Mouse (Mus musculus) myocyte (in vitro differentiated cells): ENCODE data around the gene Uts2r.

Source experiments
- MAX ChIP-seq: IDR thresholded peaks from one replicate; pipeline ENCODE4 v1.6.1; 2011; ENCODE audit warnings: low read depth, mild to moderate bottlenecking, control low read depth
- MYOD1 ChIP-seq, 3 experiments: IDR thresholded peaks; one replicate each; pipeline ENCODE4 v1.6.1; 2011; ENCODE audit warnings: control low read depth in 2 of 3, low read depth in 2 of 3, mild to moderate bottlenecking in 2 of 3, moderate library complexity in 1 of 3; ENCODE audit not compliant: insufficient read length in 2 of 3, control insufficient read depth in 1 of 3
- POLR2A ChIP-seq: IDR thresholded peaks from one replicate; pipeline ENCODE4 v1.6.1; 2011; ENCODE audit warnings: low read depth, mild to moderate bottlenecking, control low read depth, moderate library complexity; ENCODE audit not compliant: insufficient read length
- POLR2AphosphoS2 ChIP-seq: IDR thresholded peaks from one replicate; pipeline ENCODE4 v1.6.1; 2011; ENCODE audit warnings: low read depth, control low read depth; ENCODE audit not compliant: insufficient read length
- REST ChIP-seq: IDR thresholded peaks from one replicate; pipeline ENCODE4 v1.6.1; 2011; ENCODE audit warnings: mild to moderate bottlenecking, control low read depth, moderate library complexity; ENCODE audit not compliant: insufficient read depth, insufficient read length
- SRF ChIP-seq: IDR thresholded peaks from one replicate; pipeline ENCODE4 v1.6.1; 2011; ENCODE audit warnings: low read depth; ENCODE audit not compliant: control insufficient read depth, insufficient read length
- TCF12 ChIP-seq: IDR thresholded peaks from one replicate; pipeline ENCODE4 v1.6.1; 2011; ENCODE audit warnings: mild to moderate bottlenecking, control low read depth; ENCODE audit not compliant: poor library complexity, insufficient read depth, severe bottlenecking
- TCF3 ChIP-seq: IDR thresholded peaks from one replicate; pipeline ENCODE4 v1.6.1; 2011; ENCODE audit warnings: low read depth, control low read depth; ENCODE audit not compliant: insufficient read length

GRCm38 (mm10) chr11:121127441-121127840 lies 32.6 kb upstream of the Uts2r start:
- TF ChIP-seq POLR2A, result no peak
- no peak for TF ChIP-seq TCF12
- peak; percentile 63 to 89 (median 82) for TF ChIP-seq MYOD1 (IDR thresholded peaks at IDR 0.05; ENCODE audit: control insufficient read depth in 1 of 3, insufficient read length in 2 of 3, low read depth in 2 of 3)
- TF ChIP-seq POLR2AphosphoS2, result no peak
- no peak for TF ChIP-seq MAX
- no peak for TF ChIP-seq TCF3
- TF ChIP-seq REST, result no peak
- no peak for TF ChIP-seq SRF
